Mouse (Mus musculus) lung, postnatal 36 days (tissue): ENCODE measurements around the gene Fbrsl1.
A peak's percentile ranks its signal among the peaks of the same experiment; 100 is the strongest.

ENCODE experiments used
- DNase-seq: peaks from one replicate; pipeline ENCODE4 v3.0.0; 2022; ENCODE audit warnings: mixed read lengths

The Fbrsl1 gene

DNA sequence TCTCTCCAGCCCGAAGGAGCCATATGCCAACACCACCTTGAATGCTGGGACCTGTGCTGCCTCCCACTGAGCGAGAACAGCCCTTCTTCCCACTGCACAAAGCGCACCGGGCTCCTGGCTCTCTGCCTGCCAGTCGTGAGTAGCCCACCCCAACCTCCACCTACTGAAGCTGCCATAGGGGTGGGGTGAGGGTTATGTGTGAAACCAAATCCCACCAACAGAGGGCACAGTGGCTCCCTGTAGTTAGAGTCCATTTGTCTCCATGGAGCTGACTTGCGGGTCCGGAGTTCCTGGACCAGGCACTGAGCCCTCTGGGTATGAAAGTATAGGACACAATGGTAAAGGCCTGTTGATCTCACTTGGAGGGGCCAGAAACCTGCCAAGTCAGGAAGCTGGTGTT lies 93.6 kb downstream of the Fbrsl1 start:
- peak; percentile 52 for DNase-seq

DNA sequence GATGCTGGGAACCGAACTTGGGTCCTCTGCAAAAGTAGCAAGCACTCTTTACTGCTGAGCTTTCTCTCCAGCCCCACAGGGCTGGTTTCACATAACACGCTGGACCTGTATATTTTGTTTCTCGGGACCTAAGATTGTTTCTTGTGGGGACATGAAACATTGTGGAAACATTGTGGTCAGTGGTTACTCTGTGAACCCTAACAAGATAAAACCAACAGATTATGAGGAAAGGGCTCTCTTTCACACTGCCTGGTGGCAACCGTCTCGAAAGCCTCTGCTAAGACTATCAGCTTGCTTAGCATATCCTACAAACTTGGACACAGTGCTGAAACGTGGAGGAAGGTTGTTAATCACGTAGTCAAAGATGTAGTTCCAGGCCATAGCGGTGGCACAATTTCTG lies 101.3 kb downstream of the Fbrsl1 start:
- DNase-seq = no peak

DNA sequence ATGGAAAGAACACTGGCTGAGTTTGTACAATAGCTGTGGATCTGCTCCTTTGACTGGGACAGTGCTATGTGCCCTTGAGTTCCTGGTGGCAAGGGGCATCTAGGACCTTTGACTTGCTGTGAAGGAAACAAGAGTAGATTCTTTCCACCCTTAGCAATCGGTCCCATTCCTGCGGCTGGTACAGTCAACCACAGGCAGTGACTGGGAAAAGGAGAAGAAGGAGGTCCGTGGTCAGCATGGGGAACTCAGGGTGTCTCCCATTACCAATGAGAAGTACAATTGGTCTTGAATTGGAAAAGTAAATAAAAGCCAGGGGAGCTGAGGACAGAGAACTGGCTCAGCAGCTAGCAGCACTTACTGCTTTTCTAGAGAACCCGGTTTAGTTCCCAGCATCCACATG lies 102.8 kb downstream of the Fbrsl1 start:
- DNase-seq = no peak

DNA sequence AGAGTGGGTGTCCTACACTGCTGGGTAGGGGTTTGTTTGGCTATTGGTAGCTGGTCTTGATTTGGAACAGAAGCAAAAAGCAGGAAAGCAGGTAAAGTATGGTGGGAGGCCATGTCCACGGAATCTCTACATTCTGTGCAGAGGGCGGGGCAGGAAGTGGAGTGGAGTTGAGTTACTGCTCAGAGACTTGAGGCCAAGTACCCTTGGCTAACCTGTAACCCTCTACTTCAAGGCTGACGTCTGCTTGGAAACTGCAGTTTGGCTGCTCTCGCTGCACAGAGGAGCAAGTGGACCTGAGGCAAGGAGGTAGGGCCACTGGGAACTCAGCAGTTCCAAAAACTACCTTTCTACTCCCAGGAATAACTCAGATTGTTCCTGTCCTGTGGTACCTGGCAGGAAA lies 103.8 kb downstream of the Fbrsl1 start, which contains the start of gene Lrcol1:
TSS of gene Lrcol1 (plus strand) at position 207 of the 400 bp plus-strand sequence.
- peak; percentile 58 for DNase-seq

DNA sequence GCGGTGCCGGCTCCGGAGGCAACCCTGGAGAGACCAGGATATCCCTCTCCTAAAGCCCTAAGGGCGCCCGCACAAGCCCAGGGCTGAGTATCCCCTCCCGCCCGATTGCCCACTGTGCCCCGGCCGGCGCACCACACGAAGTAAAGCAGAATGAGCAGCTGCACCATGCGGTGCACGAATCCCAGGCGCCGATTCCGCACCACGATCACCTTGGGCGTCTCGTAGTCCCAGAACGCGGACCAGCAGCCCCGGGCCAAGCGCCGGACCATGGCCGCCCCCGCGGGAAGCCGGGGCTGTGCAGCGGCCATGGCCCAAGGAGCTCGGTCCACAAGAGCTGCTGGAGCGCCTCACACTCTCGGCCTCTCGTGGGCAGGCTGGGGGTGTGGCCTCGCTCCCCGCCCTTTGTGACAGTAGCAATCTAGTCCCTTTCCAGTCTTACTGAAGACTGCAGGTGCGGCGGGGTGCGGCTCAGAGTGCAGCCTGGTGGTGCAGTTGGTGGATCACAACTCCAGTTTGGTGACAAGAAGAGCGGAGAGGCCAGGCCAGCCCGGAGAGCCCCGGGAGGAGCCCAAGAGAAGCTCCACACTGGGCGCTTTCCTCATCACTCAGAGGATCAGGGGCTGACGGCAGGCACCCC lies 105.5 kb downstream of the Fbrsl1 start, which contains the start of gene P2rx2:
TSS of gene P2rx2 (minus strand) at position 565 of the 637 bp plus-strand sequence.
- DNase-seq = peak; percentile 72

DNA sequence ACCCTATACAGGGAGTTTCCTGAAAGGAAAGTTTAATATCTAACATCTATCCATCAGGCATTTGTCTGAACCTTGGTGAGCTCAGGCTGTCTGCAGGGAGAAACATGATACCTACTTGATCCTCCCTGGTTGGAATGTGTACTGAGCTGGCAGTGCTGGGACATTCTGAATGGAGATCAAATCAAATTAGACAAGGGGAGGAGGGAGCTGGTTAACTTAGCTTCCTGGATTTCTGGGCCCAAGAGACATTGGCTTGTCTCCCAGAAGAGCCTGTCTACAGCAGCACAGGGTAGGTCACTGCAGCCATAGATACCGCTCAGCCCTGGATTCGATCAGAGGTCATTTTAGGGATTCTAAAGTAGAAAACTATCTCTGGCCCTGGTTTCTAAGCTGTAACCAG lies 109.5 kb downstream of the Fbrsl1 start:
- no peak for DNase-seq

DNA sequence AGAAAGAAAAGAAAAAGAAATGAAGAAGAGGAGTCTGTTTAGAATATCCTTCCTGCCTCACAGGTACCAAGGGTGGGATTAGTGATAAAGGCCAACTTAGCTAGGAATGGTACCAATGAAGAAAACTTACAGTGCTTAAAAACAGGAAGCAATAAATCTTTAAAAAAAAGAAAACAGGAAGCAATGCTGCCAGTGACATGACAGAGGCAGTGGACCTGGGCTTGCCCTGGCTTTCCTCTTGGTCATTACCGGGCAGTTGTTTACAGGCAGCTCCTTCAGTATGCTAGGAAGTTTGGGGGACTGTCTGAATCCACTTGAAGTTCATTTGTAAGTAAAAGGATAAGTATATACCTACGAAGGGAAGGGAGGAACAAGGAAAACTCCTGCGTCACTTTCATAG lies 117.8 kb downstream of the Fbrsl1 start:
- DNase-seq = no peak

DNA sequence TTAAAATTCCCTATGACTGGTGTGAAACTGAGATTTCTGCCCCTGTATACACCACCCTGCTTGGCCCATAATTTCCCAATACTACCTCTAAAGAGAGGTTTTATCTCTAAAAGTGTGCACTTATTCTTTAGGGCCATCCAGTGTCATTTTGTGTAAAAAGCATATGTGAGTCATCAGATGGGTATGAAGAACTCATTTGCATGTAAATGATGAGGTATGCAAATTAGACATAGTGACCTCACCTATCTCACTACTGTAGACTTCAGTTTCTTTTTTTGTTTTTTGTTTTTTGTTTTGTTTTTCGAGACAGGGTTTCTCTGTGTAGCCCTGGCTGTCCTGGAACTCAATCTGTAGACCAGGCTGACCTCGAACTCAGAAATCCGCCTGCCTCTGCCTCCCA lies 135.2 kb downstream of the Fbrsl1 start:
- DNase-seq = no peak
